Mouse (Mus musculus) testis, adult 2 months (tissue): ENCODE measurements around the gene Spon1. TPM values are rescaled to one million over a fixed set of nuclear protein-coding genes. Genes with fewer than 3 reads are reported as not detected.

ENCODE experiments used
- H3K27ac ChIP-seq: fragments of 200-500 bp; 2 replicates; pipeline ENCODE4 v1.5.1; 2012; ENCODE audit warnings: low read depth, low read length; ENCODE audit not compliant: control insufficient read depth, insufficient read depth
- H3K27me3 ChIP-seq: fragments of 200-500 bp; 2 replicates; pipeline ENCODE4 v1.6.1; 2012; ENCODE audit warnings: mild to moderate bottlenecking, low read length, moderate library complexity; ENCODE audit not compliant: control insufficient read depth, insufficient read depth
- H3K36me3 ChIP-seq: fragments of 200-500 bp; 2 replicates; pipeline ENCODE4 v1.6.1; 2012; ENCODE audit warnings: mild to moderate bottlenecking, low read length; ENCODE audit not compliant: control insufficient read depth, insufficient read depth
- H3K4me1 ChIP-seq: fragments of 200-500 bp; 2 replicates; pipeline ENCODE4 v1.6.1; 2012; ENCODE audit warnings: low read length; ENCODE audit not compliant: control insufficient read depth, insufficient read depth
- H3K4me3 ChIP-seq: fragments of 200-500 bp; 2 replicates; pipeline ENCODE4 v1.5.1; 2012; ENCODE audit warnings: low read depth, mild to moderate bottlenecking, low read length, moderate library complexity, mixed read lengths; ENCODE audit not compliant: control insufficient read depth
- CTCF ChIP-seq: fragments of 200-500 bp; IDR thresholded peaks from 2 replicates; pipeline ENCODE4 v1.5.1; 2012; ENCODE audit warnings: low read depth, mild to moderate bottlenecking, inconsistent platforms, low read length, moderate library complexity; ENCODE audit not compliant: control insufficient read depth, insufficient read depth, insufficient replicate concordance
- POLR2A ChIP-seq: fragments of 200-500 bp; IDR thresholded peaks from 2 replicates; pipeline ENCODE4 v1.6.1; 2012; ENCODE audit warnings: low read depth, mild to moderate bottlenecking, inconsistent platforms, low read length, moderate library complexity; ENCODE audit not compliant: control insufficient read depth
- polyA plus RNA-seq: library from polyadenylated mRNA; depleted of rRNA; stranded (reverse); fragments of >200 nt; gene quantifications from 2 replicates; pipeline ENCODE4 v1.2.3, GENCODE M21; 2012

Gene Spon1
- polyA plus RNA-seq, 1 experiment: 3.6 TPM

DNA sequence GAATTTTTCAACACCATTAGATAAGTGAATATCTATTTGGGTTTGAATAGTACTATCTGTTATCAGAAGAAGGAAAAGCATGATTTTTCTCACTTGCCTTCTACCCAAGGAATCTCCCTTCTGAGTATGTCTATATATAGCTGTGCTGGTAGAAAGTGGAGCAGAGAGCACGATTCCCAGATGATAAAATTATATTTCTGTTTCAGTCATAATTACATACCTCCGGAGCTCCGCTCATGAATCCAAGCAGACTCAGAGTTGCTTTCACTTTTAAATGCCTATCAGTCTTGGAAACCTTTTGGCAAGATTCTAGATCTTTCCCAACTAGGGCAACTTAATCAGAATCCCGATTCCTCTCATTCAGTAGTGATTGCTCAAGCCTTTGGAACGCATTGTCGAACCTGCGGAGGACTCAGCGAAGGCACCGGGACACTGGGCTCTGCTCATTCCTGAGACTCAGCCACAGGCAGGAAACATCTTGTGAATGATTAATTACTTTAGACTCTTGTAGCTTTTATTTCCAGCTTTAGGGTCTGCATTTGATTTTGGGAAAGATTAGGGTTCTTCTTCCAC lies 27.9 kb upstream of the Spon1 start:
- no peaks in the 10 kb centered on the region for H3K4me1 ChIP-seq
- no peaks in the 10 kb centered on the region for H3K36me3 ChIP-seq
- H3K4me3 ChIP-seq: no peak overlapping the region
- no peak for TF ChIP-seq CTCF
- no peak for TF ChIP-seq POLR2A
- no peaks in the 10 kb centered on the region for H3K27me3 ChIP-seq
- H3K27ac ChIP-seq: no peak overlapping the region

DNA sequence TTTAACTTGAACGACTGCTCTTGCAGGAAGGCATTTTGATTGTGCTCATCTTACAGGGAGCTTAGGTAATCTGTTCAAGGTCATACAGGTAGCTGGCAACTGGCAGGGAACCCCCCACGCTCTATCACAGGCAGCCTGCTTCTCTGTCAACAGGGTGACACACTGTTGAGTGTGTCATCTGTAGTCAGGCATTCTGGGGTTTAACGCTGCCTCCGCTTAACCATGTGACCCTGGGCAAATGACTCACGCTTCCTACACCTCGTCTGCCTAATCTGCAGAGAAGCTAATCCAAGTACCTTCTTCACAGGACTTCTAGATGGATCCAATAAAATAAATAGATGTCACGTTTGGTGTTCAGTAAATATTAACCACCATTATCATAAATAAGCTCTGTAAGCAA lies 26.6 kb upstream of the Spon1 start:
- Histone ChIP-seq H3K4me1 (no peaks in the 10 kb centered on the region), H3K27ac (no peak overlapping the region), H3K36me3 (no peaks in the 10 kb centered on the region), H3K4me3 (no peak overlapping the region), H3K27me3 (no peaks in the 10 kb centered on the region)
- TF ChIP-seq CTCF: no peak
- no peak for TF ChIP-seq POLR2A

DNA sequence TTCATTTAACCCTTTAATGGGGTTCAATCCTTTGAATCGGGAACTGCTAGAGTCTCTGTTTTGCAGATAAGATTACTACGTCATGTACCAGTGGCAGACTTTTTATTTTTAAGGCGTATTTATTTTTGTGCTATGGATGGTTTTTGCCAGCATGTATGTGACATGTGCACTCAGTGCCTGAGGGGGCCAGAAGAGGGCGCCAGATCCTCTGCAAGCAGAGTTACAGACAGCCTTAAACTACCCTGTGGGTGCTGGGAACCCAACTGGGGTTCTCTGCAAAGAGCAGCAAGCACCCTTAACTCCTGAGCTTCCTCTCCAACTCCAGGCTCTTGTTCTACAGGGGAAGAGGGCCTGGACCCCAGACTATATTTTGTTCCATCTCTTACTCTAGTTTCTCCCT lies 23.2 kb upstream of the Spon1 start:
- Histone ChIP-seq H3K27me3 (no peaks in the 10 kb centered on the region), H3K27ac (no peak overlapping the region), H3K4me3 (no peak overlapping the region), H3K4me1 (no peaks in the 10 kb centered on the region), H3K36me3 (no peaks in the 10 kb centered on the region)
- TF ChIP-seq CTCF (peak; percentile 55; the same call in 1 of the 2 replicates), POLR2A (no peak)

DNA sequence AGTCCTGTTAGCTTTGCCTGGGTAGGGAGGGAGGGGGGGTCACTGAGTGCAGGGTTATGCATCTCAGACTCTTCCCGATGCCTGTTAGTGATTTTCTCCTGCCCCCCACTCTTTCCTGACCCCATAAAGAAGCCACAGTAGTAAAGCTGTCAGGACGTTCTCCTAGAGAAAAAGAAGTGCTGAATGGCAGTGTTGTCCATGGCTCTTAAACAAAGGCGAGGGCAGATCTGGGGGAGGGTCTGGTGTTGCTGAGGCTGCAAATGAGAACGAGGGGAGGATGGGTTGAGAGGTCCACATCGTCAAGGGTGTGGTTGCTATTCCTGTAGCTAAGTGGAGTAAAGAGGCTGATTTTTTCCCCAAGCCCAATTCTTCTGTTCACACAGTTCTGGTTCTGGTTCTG lies 21.8 kb upstream of the Spon1 start:
- Histone ChIP-seq H3K27ac (no peak overlapping the region), H3K4me3 (no peak overlapping the region), H3K4me1 (no peaks in the 10 kb centered on the region), H3K27me3 (no peaks in the 10 kb centered on the region), H3K36me3 (no peaks in the 10 kb centered on the region)
- TF ChIP-seq POLR2A (no peak), CTCF (no peak)

DNA sequence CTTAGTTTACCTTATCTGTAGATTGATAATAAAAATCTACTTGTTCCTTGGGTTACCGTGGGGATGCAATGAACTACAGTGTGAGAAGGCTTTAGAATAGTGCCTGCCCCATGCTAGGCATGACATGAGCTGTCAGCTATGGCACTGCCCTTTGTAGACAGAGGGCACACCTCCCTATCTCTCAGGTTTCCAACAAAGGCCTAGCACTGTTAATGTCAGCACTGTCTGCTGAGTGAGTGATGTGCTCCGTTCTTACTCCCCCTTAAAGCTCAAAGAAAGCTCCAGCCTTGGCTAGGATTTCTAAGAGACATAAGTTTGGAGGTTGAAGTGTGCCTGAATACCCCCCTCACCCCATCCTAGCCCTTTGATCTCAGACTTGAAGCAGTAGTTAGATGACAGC lies 9.2 kb upstream of the Spon1 start:
- H3K27ac ChIP-seq: no peak overlapping the region
- no peaks in the 10 kb centered on the region for H3K36me3 ChIP-seq
- TF ChIP-seq CTCF: no peak
- no peak for TF ChIP-seq POLR2A
- H3K4me3 ChIP-seq: no peak overlapping the region
- H3K4me1 ChIP-seq: no peaks in the 10 kb centered on the region; the same call in 1 of the 2 replicates
- H3K27me3 ChIP-seq: no peaks in the 10 kb centered on the region

DNA sequence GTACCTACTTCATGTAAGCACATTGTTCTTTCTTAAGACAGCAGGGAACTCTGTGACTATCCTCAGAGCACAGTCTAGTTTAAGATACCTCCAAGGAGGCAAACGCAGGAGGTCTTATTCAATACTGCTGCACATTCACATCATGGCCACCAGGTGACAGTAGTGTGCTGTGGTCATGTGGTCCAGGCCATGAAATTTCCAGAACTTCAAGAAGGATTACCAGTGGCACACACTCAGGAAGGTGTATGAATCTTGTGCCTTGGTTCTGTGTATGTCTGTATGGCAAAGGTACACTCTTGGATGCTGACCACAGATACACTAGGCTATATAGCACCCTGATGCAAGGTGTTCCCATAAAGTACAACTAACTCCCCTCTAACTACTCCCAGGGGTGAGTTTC lies 6.6 kb upstream of the Spon1 start:
- no peak for TF ChIP-seq POLR2A
- TF ChIP-seq CTCF: peak; percentile 54; the same call in 1 of the 2 replicates
- Histone ChIP-seq H3K27ac (no peak overlapping the region), H3K27me3 (no peaks in the 10 kb centered on the region), H3K36me3 (no peaks in the 10 kb centered on the region), H3K4me3 (no peak overlapping the region), H3K4me1 (no peaks in the 10 kb centered on the region; the same call in 1 of the 2 replicates)

DNA sequence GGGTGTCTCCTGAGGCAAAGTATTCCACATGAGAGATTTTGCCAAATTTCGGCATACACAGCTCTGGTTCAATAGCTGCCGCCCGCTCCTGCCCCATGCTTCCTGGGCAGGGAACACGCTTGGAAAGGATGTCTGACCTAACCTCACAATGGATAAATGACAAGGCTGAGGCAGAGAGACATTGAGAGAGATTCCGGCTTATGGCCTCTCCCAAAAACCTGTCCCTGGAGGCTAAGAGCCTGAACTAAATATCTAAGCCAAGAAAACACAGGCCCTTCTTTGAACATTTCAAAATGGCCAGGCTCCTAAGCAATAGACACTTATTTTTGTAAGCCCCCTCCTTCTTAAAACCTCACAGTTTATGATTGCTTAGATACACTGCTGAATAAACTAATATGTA lies 665 bp upstream of the Spon1 start:
- Histone ChIP-seq H3K4me3 (no peak overlapping the region), H3K27me3 (no peaks in the 10 kb centered on the region), H3K4me1 (peaks cover 4% of the 10 kb centered on the region), H3K27ac (no peak overlapping the region), H3K36me3 (no peaks in the 10 kb centered on the region)
- no peak for TF ChIP-seq CTCF
- no peak for TF ChIP-seq POLR2A

DNA sequence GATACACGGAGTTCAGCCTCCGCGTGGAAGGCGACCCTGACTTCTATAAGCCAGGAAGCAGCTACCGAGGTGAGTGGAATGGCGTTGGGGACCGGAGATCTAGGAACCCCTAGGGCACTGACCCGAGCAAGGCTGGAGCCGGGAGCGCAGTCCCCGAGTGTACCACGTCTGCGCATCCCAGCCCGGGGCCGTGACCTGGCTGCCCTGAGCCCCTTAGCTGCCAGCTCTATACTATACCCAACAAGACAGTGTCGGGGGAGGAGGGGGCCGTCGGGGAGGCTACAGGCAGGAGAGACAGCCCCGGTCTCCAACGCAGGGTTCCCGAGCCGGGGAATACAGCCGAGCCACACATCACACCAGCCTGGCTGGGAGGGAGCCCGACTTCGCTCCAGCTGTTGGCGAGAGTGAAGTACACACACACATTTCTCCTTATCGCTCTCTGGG lies 722 bp downstream of the Spon1 start:
- TF ChIP-seq POLR2A (no peak), CTCF (no peak)
- no peak overlapping the region for H3K27ac ChIP-seq
- H3K27me3 ChIP-seq: no peaks in the 10 kb centered on the region
- peak overlapping the region; percentile 73 for H3K4me3 ChIP-seq
- H3K4me1 ChIP-seq: peaks cover 4% of the 10 kb centered on the region
- H3K36me3 ChIP-seq: no peaks in the 10 kb centered on the region
